Mouse (Mus musculus) small intestine, adult 2 months (tissue): Measurements from ENCODE around the gene Dhrs9.

Experiments
- CTCF ChIP-seq: fragments of 200-500 bp; IDR thresholded peaks from 2 replicates; pipeline ENCODE4 v1.5.1; 2012; ENCODE audit warnings: low read depth, mild to moderate bottlenecking, control low read depth, inconsistent platforms, low read length, moderate library complexity, mixed read lengths; ENCODE audit not compliant: insufficient replicate concordance, insufficient read length; ENCODE audit errors: extremely low read depth
- POLR2A ChIP-seq: fragments of 200-500 bp; IDR thresholded peaks from 2 replicates; pipeline ENCODE4 v1.6.1; 2012; ENCODE audit warnings: low read depth, mild to moderate bottlenecking, control low read depth, inconsistent platforms, low read length, moderate library complexity

DNA sequence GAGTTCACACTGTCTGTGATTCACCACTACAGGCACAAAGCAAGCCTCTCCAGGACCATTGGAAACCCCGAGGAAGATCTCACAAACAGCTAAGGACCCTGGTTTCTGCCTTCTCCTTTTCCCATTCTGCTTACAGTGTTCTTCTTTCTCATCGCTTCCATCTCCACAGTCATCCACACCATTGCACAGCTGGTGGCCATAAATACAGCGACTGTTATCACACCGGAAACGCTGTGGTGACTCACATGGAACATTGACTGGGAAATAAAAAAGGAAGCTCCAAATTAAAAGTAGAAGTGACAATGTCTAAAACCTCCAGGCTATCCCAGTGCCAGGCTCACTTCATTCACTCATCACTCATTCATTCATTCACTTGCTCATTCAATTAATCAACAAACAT lies 70.9 kb downstream of the Dhrs9 start:
- TF ChIP-seq CTCF (no peak), POLR2A (no peak)
